Mouse (Mus musculus): ENCODE data around the gene Zfp385b. TPM values are rescaled to one million over a fixed set of nuclear protein-coding genes. Genes with fewer than 3 reads are reported as not detected.
"Not testable (repeated sequence)": the region's sequence is repeated elsewhere in the genome, so short reads cannot be mapped to it uniquely, and the experiment has no call there.

Gene Zfp385b
- polyA plus RNA-seq, 1 experiment, result 3.2 TPM

- no peak for TF ChIP-seq POLR2A (IDR thresholded peaks at IDR 0.05; ENCODE audit: borderline replicate concordance, control insufficient read depth, low read depth, low read length)
- TF ChIP-seq CTCF (IDR thresholded peaks at IDR 0.05; ENCODE audit: control insufficient read depth, insufficient read depth, low read length), result no peak
- H3K4me1 ChIP-seq (ENCODE audit: control insufficient read depth, insufficient read depth, low read length), result no peaks in the 10 kb centered on the region
- no peak overlapping the region for H3K27ac ChIP-seq (ENCODE audit: control insufficient read depth, insufficient read depth, low read depth, low read length, poor library complexity)
- WGBS, result 86% methylated on average over 10 of the region's 10 CpGs
- no peak overlapping the region for H3K4me3 ChIP-seq (replicated peaks; ENCODE audit: control insufficient read depth, low read depth, low read length)
Measured at GRCm38 (mm10) chr2:77461413-77461812, 358.0 kb downstream of the Zfp385b start.

- Histone ChIP-seq H3K4me1 (ENCODE audit: control insufficient read depth, insufficient read depth, low read length) (no peaks in the 10 kb centered on the region), H3K4me3 (replicated peaks; ENCODE audit: control insufficient read depth, low read depth, low read length) (no peak overlapping the region), H3K27ac (ENCODE audit: control insufficient read depth, insufficient read depth, low read depth, low read length, poor library complexity) (no peak overlapping the region)
- WGBS, result 83% methylated on average over 6 of the region's 6 CpGs
- TF ChIP-seq POLR2A (IDR thresholded peaks at IDR 0.05; ENCODE audit: borderline replicate concordance, control insufficient read depth, low read depth, low read length), result no peak
- TF ChIP-seq CTCF (IDR thresholded peaks at IDR 0.05; ENCODE audit: control insufficient read depth, insufficient read depth, low read length), result no peak
Measured at GRCm38 (mm10) chr2:77460011-77460410, 359.4 kb downstream of the Zfp385b start.

- WGBS, result 84% methylated on average over 6 of the region's 6 CpGs
- no peak overlapping the region for H3K4me3 ChIP-seq (replicated peaks; ENCODE audit: control insufficient read depth, low read depth, low read length)
- no peaks in the 10 kb centered on the region for H3K4me1 ChIP-seq (ENCODE audit: control insufficient read depth, insufficient read depth, low read length)
- no peak overlapping the region for H3K27ac ChIP-seq (ENCODE audit: control insufficient read depth, insufficient read depth, low read depth, low read length, poor library complexity)
- TF ChIP-seq POLR2A (IDR thresholded peaks at IDR 0.05; ENCODE audit: borderline replicate concordance, control insufficient read depth, low read depth, low read length) (no peak), CTCF (IDR thresholded peaks at IDR 0.05; ENCODE audit: control insufficient read depth, insufficient read depth, low read length) (no peak)
Measured at GRCm38 (mm10) chr2:77458431-77458830, 361.0 kb downstream of the Zfp385b start.

GRCm38 (mm10) chr2:77457120-77457519, 362.3 kb downstream of the Zfp385b start:
- no peaks in the 10 kb centered on the region for H3K4me1 ChIP-seq (ENCODE audit: control insufficient read depth, insufficient read depth, low read length)
- no peak for TF ChIP-seq CTCF (IDR thresholded peaks at IDR 0.05; ENCODE audit: control insufficient read depth, insufficient read depth, low read length)
- no peak for TF ChIP-seq POLR2A (IDR thresholded peaks at IDR 0.05; ENCODE audit: borderline replicate concordance, control insufficient read depth, low read depth, low read length)
- 54% methylated on average over 1 of the region's 1 CpGs for WGBS

GRCm38 (mm10) chr2:77456602-77457001, 362.8 kb downstream of the Zfp385b start:
- WGBS, result 45% methylated on average over 4 of the region's 4 CpGs
- TF ChIP-seq CTCF (IDR thresholded peaks at IDR 0.05; ENCODE audit: control insufficient read depth, insufficient read depth, low read length) (no peak), POLR2A (IDR thresholded peaks at IDR 0.05; ENCODE audit: borderline replicate concordance, control insufficient read depth, low read depth, low read length) (no peak)
- Histone ChIP-seq H3K27ac (ENCODE audit: control insufficient read depth, insufficient read depth, low read depth, low read length, poor library complexity) (no peak overlapping the region), H3K4me3 (replicated peaks; ENCODE audit: control insufficient read depth, low read depth, low read length) (no peak overlapping the region), H3K4me1 (ENCODE audit: control insufficient read depth, insufficient read depth, low read length) (no peaks in the 10 kb centered on the region)

More at GRCm38 (mm10) chr2:77457120-77457519, 362.3 kb downstream of the Zfp385b start:
- Histone ChIP-seq H3K4me3 (replicated peaks; ENCODE audit: control insufficient read depth, low read depth, low read length) (no peak overlapping the region), H3K27ac (ENCODE audit: control insufficient read depth, insufficient read depth, low read depth, low read length, poor library complexity) (no peak overlapping the region)

- H3K4me3 ChIP-seq (replicated peaks; ENCODE audit: control insufficient read depth, low read depth, low read length), result no peak overlapping the region
- H3K27ac ChIP-seq (ENCODE audit: control insufficient read depth, insufficient read depth, low read depth, low read length, poor library complexity), result no peak overlapping the region
- H3K4me1 ChIP-seq (ENCODE audit: control insufficient read depth, insufficient read depth, low read length), result no peaks in the 10 kb centered on the region
- TF ChIP-seq POLR2A (IDR thresholded peaks at IDR 0.05; ENCODE audit: borderline replicate concordance, control insufficient read depth, low read depth, low read length) (no peak), CTCF (IDR thresholded peaks at IDR 0.05; ENCODE audit: control insufficient read depth, insufficient read depth, low read length) (no peak)
- 57% methylated on average over 7 of the region's 7 CpGs for WGBS
Measured at GRCm38 (mm10) chr2:77454341-77454937, 365.0 kb downstream of the Zfp385b start.

GRCm38 (mm10) chr2:77453786-77454185, 365.7 kb downstream of the Zfp385b start:
- WGBS, result 8% methylated on average over 3 of the region's 3 CpGs
- H3K4me3 ChIP-seq (replicated peaks; ENCODE audit: control insufficient read depth, low read depth, low read length), result no peak overlapping the region
- no peak for TF ChIP-seq CTCF (IDR thresholded peaks at IDR 0.05; ENCODE audit: control insufficient read depth, insufficient read depth, low read length)
- no peak for TF ChIP-seq POLR2A (IDR thresholded peaks at IDR 0.05; ENCODE audit: borderline replicate concordance, control insufficient read depth, low read depth, low read length)
- H3K27ac ChIP-seq (ENCODE audit: control insufficient read depth, insufficient read depth, low read depth, low read length, poor library complexity), result no peak overlapping the region
- no peaks in the 10 kb centered on the region for H3K4me1 ChIP-seq (ENCODE audit: control insufficient read depth, insufficient read depth, low read length)

- H3K4me3 ChIP-seq (replicated peaks; ENCODE audit: control insufficient read depth, low read depth, low read length); H3K27ac ChIP-seq (ENCODE audit: control insufficient read depth, insufficient read depth, low read depth, low read length, poor library complexity); H3K4me1 ChIP-seq (ENCODE audit: control insufficient read depth, insufficient read depth, low read length): not testable (repeated sequence)
- WGBS, result 75% methylated on average over 5 of the region's 5 CpGs
Measured at GRCm38 (mm10) chr2:77450017-77450416, 369.4 kb downstream of the Zfp385b start.

- no peak overlapping the region for H3K27ac ChIP-seq (ENCODE audit: control insufficient read depth, insufficient read depth, low read depth, low read length, poor library complexity)
- 49% methylated on average over 8 of the region's 8 CpGs for WGBS
- no peak overlapping the region for H3K4me3 ChIP-seq (replicated peaks; ENCODE audit: control insufficient read depth, low read depth, low read length)
- H3K4me1 ChIP-seq (ENCODE audit: control insufficient read depth, insufficient read depth, low read length), result no peaks in the 10 kb centered on the region
- TF ChIP-seq CTCF (IDR thresholded peaks at IDR 0.05; ENCODE audit: control insufficient read depth, insufficient read depth, low read length), result no peak
- TF ChIP-seq POLR2A (IDR thresholded peaks at IDR 0.05; ENCODE audit: borderline replicate concordance, control insufficient read depth, low read depth, low read length), result no peak
Measured at GRCm38 (mm10) chr2:77448951-77449480, 370.4 kb downstream of the Zfp385b start.
